Mouse (Mus musculus) embryo, embryonic 10.5 days (tissue): Measurements from ENCODE around the gene Prl3a1.

ENCODE experiments used
- DNase-seq: peaks from one replicate; pipeline ENCODE4 v3.0.0-alpha.2; 2015; ENCODE audit warnings: low spot score

Prl3a1 gene

DNA sequence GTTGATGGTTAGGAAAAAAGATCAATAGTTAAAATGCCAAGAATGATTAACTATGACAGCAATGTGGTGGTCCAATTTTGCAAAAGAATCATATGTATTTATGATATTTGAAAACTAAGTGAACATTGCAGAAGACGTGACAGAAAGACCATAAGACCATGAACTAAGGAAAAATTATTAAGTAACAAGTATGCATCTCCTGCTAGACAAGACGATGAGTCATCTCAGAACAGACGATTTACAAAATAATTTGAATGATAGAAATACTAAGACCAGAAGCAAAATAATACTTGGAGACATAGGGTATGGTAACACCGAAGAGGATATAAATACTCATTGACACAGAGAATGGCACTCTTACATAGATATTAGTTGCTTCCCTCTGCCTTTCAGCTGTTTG lies at the start of gene Prl3a1:
Gene Prl3a1, plus strand, starts transcription at position 301 of the 400 bp plus-strand sequence.
- DNase-seq: no peak

DNA sequence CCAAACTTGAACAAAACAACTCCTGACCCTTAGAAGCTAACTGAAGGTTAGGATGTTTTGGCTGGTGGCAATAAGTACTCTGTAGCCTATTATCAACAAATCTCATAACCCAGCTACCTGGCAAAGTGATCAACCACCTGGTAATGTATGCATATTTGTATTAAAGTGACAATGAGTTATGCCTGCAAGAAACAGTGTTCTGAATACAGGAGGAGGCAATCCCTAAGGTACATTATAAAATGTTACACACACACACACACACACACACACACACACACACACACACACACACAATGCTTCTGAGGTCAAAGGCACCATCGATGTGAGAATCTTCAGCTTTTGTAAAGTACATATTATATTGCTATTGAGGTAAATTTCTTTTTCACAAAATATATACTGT lies 17.7 kb upstream of the Prl3a1 start, which contains the start of gene Prl3b1:
Gene Prl3b1, plus strand, starts transcription at position 301 of the 400 bp plus-strand sequence.
- no peak for DNase-seq

DNA sequence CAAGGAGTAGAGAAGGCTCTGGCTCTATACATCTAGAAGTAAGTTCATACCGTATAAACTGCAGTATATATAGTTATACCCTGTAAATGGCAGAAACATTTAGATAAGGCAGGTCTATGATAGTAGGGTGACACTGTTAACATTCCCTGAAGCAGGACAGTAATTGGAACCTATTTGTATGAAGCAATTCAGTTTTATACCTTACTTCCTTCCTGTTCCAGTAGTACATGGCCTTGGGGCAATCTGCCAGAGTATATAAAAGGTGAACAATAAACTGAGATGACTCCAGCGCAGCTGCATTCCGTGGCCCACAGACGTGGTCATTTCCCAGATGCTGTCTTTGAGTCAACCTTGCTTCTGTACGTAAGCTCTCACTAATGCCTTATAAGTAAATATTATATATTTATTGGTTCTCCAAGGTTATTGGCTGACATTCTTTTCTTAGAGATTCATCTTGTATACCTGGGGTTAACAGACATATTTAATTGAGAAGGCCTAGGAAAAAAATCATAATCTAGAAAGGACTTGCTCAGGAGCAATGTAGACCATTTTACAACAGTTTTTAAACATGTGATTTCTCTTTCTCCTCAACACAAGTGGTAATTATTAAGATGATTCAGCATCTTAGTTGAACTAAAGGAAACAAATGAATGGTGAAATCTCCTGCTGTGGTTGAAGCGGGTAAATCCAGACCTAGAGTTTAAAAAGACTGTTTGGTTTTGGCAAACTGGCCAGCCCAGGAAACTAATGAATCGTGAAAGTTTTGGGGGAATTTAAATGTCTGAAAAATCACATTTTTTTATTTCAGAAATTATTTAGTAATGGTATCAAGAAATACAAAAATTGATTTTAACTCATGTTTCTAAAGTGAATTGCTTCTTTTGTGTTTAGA lies 53.3 kb downstream of the Prl3a1 start, which contains the start of gene Prl6a1:
Gene Prl6a1, plus strand, starts transcription at position 294 of the 892 bp plus-strand sequence.
- DNase-seq: no peak
